Mouse (Mus musculus) small intestine, adult 2 months (tissue): ENCODE measurements around the gene Blvrb.

Experiments used
- CTCF ChIP-seq: fragments of 200-500 bp; IDR thresholded peaks from 2 replicates; pipeline ENCODE4 v1.5.1; 2012; ENCODE audit warnings: low read depth, mild to moderate bottlenecking, control low read depth, inconsistent platforms, low read length, moderate library complexity, mixed read lengths; ENCODE audit not compliant: insufficient replicate concordance, insufficient read length; ENCODE audit errors: extremely low read depth
- POLR2A ChIP-seq: fragments of 200-500 bp; IDR thresholded peaks from 2 replicates; pipeline ENCODE4 v1.6.1; 2012; ENCODE audit warnings: low read depth, mild to moderate bottlenecking, control low read depth, inconsistent platforms, low read length, moderate library complexity

DNA sequence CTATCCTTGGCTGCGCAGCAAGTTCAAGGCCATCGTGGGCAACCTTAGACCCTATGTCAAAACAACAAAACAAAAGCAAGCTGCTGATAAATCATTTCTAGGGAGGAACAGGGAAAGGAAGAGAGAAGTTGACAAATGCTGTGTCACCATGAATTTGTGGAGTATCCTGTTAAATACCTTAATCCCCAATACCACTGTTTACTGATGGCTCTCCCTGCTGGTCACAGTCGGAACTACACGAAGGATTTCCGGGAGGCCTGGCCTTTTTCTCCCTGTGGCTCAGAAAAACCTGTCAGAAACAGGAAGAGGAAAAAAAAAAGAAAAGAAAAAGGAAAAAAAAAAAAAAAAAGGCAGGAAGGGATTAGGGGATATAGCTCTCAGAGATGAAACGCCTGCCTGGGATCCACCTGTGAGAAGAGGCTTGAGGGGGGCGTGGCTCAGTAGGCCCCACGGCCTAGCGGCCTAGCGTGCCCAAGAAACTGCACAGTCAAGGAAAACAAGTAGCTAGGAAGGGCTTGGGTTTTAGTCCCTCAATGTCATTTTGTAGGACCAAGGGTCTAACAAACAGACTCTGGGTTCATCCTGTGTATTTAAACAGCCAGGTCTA, 1.6 kb downstream of the Blvrb start:
- 0 out of 2 replicates have a peak, but pooled peaks have one; percentile 24 for TF ChIP-seq CTCF
- TF ChIP-seq POLR2A = no peak
